Mouse (Mus musculus): Measurements from ENCODE around the gene Fam19a3.

DNA sequence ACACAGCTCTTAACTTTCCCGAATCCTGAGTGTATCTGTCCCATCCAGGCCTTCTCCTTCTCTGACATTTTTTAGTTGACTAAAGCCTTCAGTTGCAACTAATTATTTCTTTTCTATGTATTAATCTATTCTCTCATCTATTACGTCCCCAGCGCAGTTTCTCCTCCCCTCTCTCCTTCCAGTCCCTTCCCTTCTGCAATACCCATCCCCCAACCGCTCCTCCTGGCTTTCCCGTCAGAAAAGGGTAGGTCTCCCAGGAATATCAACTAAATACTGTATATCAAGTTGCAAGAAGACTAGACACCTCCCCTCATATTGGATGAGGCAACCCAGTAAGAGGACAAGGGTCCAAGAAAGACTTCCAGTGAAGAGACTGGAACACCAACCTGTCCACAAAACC lies 22.8 kb downstream of the Fam19a3 start:
- TF ChIP-seq POLR2A (IDR thresholded peaks at IDR 0.05; ENCODE audit: low read depth, low read length) (no peak), CTCF (IDR thresholded peaks at IDR 0.05; ENCODE audit: extremely low read depth, insufficient read length, insufficient replicate concordance, low read depth, low read length) (no peak)
